Mouse (Mus musculus) forebrain, embryonic 14.5 days (tissue): ENCODE data around the gene Rbm10. TPM values are rescaled to one million over a fixed set of nuclear protein-coding genes. Genes with fewer than 3 reads are reported as not detected.

Experiments
- ATAC-seq: fragments of 200-750 bp; cut with Nextera tagmentation; 2 replicates; pipeline ENCODE4 v1.8.0; 2017; ENCODE audit warnings: mild to moderate bottlenecking, moderate library complexity
- DNase-seq: peaks from one replicate; pipeline ENCODE4 v3.0.0-alpha.2; 2015; ENCODE audit warnings: low spot score
- H3K27ac ChIP-seq: fragments of 300-500 bp; sonication (generic); 2 replicates; pipeline ENCODE4 v1.5.1; 2014; ENCODE audit warnings: low read depth, mild to moderate bottlenecking, control low read depth, low read length, moderate library complexity
- H3K27me3 ChIP-seq: fragments of 300-500 bp; sonication (generic); replicated peaks from 2 replicates; pipeline ENCODE4 v1.6.1; 2014; ENCODE audit warnings: low read length, control low read depth, mixed read lengths; ENCODE audit not compliant: control insufficient read depth, insufficient read depth
- H3K36me3 ChIP-seq: fragments of 300-500 bp; sonication (generic); 2 replicates; pipeline ENCODE4 v1.6.1; 2014; ENCODE audit warnings: low read length, control low read depth; ENCODE audit not compliant: control insufficient read depth, insufficient read depth
- H3K4me1 ChIP-seq: fragments of 300-500 bp; sonication (generic); 2 replicates; pipeline ENCODE4 v1.6.1; 2014; ENCODE audit warnings: antibody characterized with exemption, low read length, control low read depth; ENCODE audit not compliant: control insufficient read depth, insufficient read depth
- H3K4me2 ChIP-seq: fragments of 300-500 bp; sonication (generic); 2 replicates; pipeline ENCODE4 v1.6.1; 2014; ENCODE audit warnings: mild to moderate bottlenecking, control low read depth, low read length
- H3K4me3 ChIP-seq: fragments of 300-500 bp; sonication (generic); 2 replicates; pipeline ENCODE4 v1.5.1; 2014; ENCODE audit warnings: low read depth, low read length, control low read depth
- H3K9ac ChIP-seq: fragments of 300-500 bp; sonication (generic); 2 replicates; pipeline ENCODE4 v1.6.1; 2014; ENCODE audit warnings: mild to moderate bottlenecking, low read length, control low read depth, moderate library complexity
- H3K9me3 ChIP-seq: fragments of 300-500 bp; sonication (generic); replicated peaks from 2 replicates; pipeline ENCODE4 v1.6.1; 2016; ENCODE audit warnings: low read length, control low read depth, mixed read lengths; ENCODE audit not compliant: control insufficient read depth
- WGBS: fragments of 180-500 bp; shearing (Covaris S2); extraction: QIAGEN DNeasy Blood & Tissue Kit; methylation state at CpG from one replicate; pipeline ENCODE4 v1.1.7; 2014; 5-methylcytosine and 5-hydroxymethylcytosine counted together
- polyA plus RNA-seq: library from polyadenylated mRNA; unstranded; fragments of >200 nt; fragmentation: Nextera tagmentation; extraction: Ambion mirVana; gene quantifications from 2 replicates; pipeline ENCODE4 v1.2.1, GENCODE M21; 2014

Gene Rbm10
- polyA plus RNA-seq, 1 experiment from 2014 or later, result 56.6 TPM

- ATAC-seq (no peak), DNase-seq (no peak)
- H3K36me3 ChIP-seq, result peaks cover 83% of the 10 kb centered on the region
These were observed 27.5 kb downstream of the Rbm10 start for GRCm38 (mm10) chrX:20644780-20645179.

GRCm38 (mm10) chrX:20657593-20657992, 40.3 kb downstream of the Rbm10 start:
- Histone ChIP-seq H3K9ac (no peak overlapping the region), H3K4me2 (peak overlapping the region; percentile 69), H3K27ac (no peak overlapping the region), H3K9me3 (no peaks in the 10 kb centered on the region), H3K4me1 (no peaks in the 10 kb centered on the region), H3K36me3 (no peaks in the 10 kb centered on the region), H3K27me3 (no peaks in the 10 kb centered on the region), H3K4me3 (peak overlapping the region; percentile 39; the same call in 1 of the 2 replicates)
- ATAC-seq (no peak), DNase-seq (no peak)
- 38% methylated on average over 5 of the region's 5 CpGs for whole genome bisulfite sequencing

More at GRCm38 (mm10) chrX:20644780-20645179, 27.5 kb downstream of the Rbm10 start:
- WGBS, result 83% methylated on average over 5 of the region's 5 CpGs
- Histone ChIP-seq H3K4me2 (no peak overlapping the region), H3K9ac (no peak overlapping the region), H3K9me3 (no peaks in the 10 kb centered on the region), H3K4me3 (no peak overlapping the region), H3K27ac (no peak overlapping the region), H3K4me1 (no peaks in the 10 kb centered on the region), H3K27me3 (no peaks in the 10 kb centered on the region)

GRCm38 (mm10) chrX:20658026-20658652, 40.8 kb downstream of the Rbm10 start, which contains the start of gene Uba1:
Uba1 (plus strand) TSS chrX:20658326.
- H3K27ac ChIP-seq, result no peak within 1 kb of the TSS; the same call in 1 of the 2 replicates
- H3K4me3 ChIP-seq, result peak within 1 kb of the TSS; percentile 39
- H3K9me3 ChIP-seq, result no peaks in the 10 kb centered on the region
- 27% methylated on average over 27 of the region's 27 CpGs for WGBS
- H3K36me3 ChIP-seq, result no peaks in the 10 kb centered on the region
- DNase-seq, result peak; percentile 95
- H3K4me1 ChIP-seq, result no peaks in the 10 kb centered on the region
- H3K9ac ChIP-seq, result peak within 1 kb of the TSS; percentile 30; the same call in 1 of the 2 replicates
- peak; percentile 83 for ATAC-seq
- no peaks in the 10 kb centered on the region for H3K27me3 ChIP-seq
- peak within 1 kb of the TSS; percentile 69 for H3K4me2 ChIP-seq

- Histone ChIP-seq H3K4me1 (no peaks in the 10 kb centered on the region), H3K9me3 (no peaks in the 10 kb centered on the region), H3K4me2 (peak overlapping the region; percentile 69), H3K4me3 (peak overlapping the region; percentile 39), H3K27ac (no peak overlapping the region), H3K27me3 (no peaks in the 10 kb centered on the region), H3K36me3 (no peaks in the 10 kb centered on the region), H3K9ac (peak overlapping the region; percentile 30; the same call in 1 of the 2 replicates)
- DNase-seq (peak; percentile 2), ATAC-seq (no peak)
- WGBS, result 27% methylated on average over 24 of the region's 24 CpGs
These were observed 41.6 kb downstream of the Rbm10 start for GRCm38 (mm10) chrX:20658891-20659406.

- Histone ChIP-seq H3K36me3 (peaks cover 1% of the 10 kb centered on the region; the same call in 1 of the 2 replicates), H3K27me3 (no peaks in the 10 kb centered on the region), H3K4me3 (peak overlapping the region; percentile 58), H3K27ac (peak overlapping the region; percentile 85), H3K4me2 (peak overlapping the region; percentile 28; the same call in 1 of the 2 replicates), H3K9me3 (no peaks in the 10 kb centered on the region), H3K9ac (no peak overlapping the region), H3K4me1 (0 out of 2 replicates have a peak, but pooled peaks cover 5% of the 10 kb centered on the region)
- ATAC-seq, result peak; percentile 75
- peak; percentile 77 for DNase-seq
- WGBS, result 35% methylated on average over 5 of the region's 5 CpGs
These were observed 45.0 kb downstream of the Rbm10 start for GRCm38 (mm10) chrX:20662317-20662715.

GRCm38 (mm10) chrX:20662716-20663443, 45.6 kb downstream of the Rbm10 start:
- H3K36me3 ChIP-seq, result peaks cover 7% of the 10 kb centered on the region; the same call in 1 of the 2 replicates
- no peaks in the 10 kb centered on the region for H3K27me3 ChIP-seq
- H3K4me3 ChIP-seq, result peak overlapping the region; percentile 58
- no peaks in the 10 kb centered on the region for H3K9me3 ChIP-seq
- peak; percentile 91 for ATAC-seq
- 28% methylated on average over 26 of the region's 28 CpGs for WGBS
- H3K4me1 ChIP-seq, result 0 out of 2 replicates have a peak, but pooled peaks cover 5% of the 10 kb centered on the region
- H3K27ac ChIP-seq, result peak overlapping the region; percentile 85
- H3K9ac ChIP-seq, result peak overlapping the region; percentile 79
- DNase-seq, result peak; percentile 96
- peak overlapping the region; percentile 59 for H3K4me2 ChIP-seq

GRCm38 (mm10) chrX:20663444-20663790, 46.1 kb downstream of the Rbm10 start:
- Histone ChIP-seq H3K9ac (peak overlapping the region; percentile 79), H3K36me3 (peaks cover 11% of the 10 kb centered on the region; the same call in 1 of the 2 replicates), H3K27me3 (no peaks in the 10 kb centered on the region), H3K4me1 (0 out of 2 replicates have a peak, but pooled peaks cover 5% of the 10 kb centered on the region), H3K27ac (peak overlapping the region; percentile 85; the same call in 1 of the 2 replicates), H3K4me3 (peak overlapping the region; percentile 58), H3K9me3 (no peaks in the 10 kb centered on the region), H3K4me2 (peak overlapping the region; percentile 59)
- DNase-seq, result peak; percentile 28
- WGBS, result 31% methylated on average over 9 of the region's 9 CpGs
- no peak for ATAC-seq

- ATAC-seq, result peak; percentile 94
- Histone ChIP-seq H3K27ac (peak within 1 kb of the TSS; percentile 96), H3K4me3 (peak within 1 kb of the TSS; percentile 62), H3K9ac (peak within 1 kb of the TSS; percentile 80), H3K4me1 (0 out of 2 replicates have a peak, but pooled peaks cover 6% of the 10 kb centered on the region), H3K27me3 (no peaks in the 10 kb centered on the region), H3K9me3 (no peaks in the 10 kb centered on the region), H3K4me2 (peak within 1 kb of the TSS; percentile 63), H3K36me3 (peaks cover 13% of the 10 kb centered on the region)
- 39% methylated on average over 16 of the region's 16 CpGs for WGBS
- DNase-seq, result peak; percentile 97
These were observed 70.3 kb downstream of the Rbm10 start, which contains the start of gene Cdk16 for GRCm38 (mm10) chrX:20687519-20688067. Cdk16 (plus strand) TSS chrX:20687954.
